Mouse (Mus musculus) heart, embryonic 12.5 days (tissue): ENCODE data around the gene Cry1. TPM values are rescaled to one million over a fixed set of nuclear protein-coding genes. Genes with fewer than 3 reads are reported as not detected.

ENCODE experiments used
- ATAC-seq: fragments of 200-750 bp; cut with Nextera tagmentation; 2 replicates; pipeline ENCODE4 v1.8.0; 2017; ENCODE audit warnings: moderate TSS enrichment, moderate library complexity; ENCODE audit not compliant: insufficient number of reproducible peaks, low FRiP score
- H3K27ac ChIP-seq: fragments of 300-500 bp; sonication (generic); 2 replicates; pipeline ENCODE4 v1.5.1; 2016; ENCODE audit warnings: mild to moderate bottlenecking, moderate library complexity; ENCODE audit not compliant: poor library complexity, severe bottlenecking
- H3K27me3 ChIP-seq: fragments of 300-500 bp; sonication (generic); replicated peaks from 2 replicates; pipeline ENCODE4 v1.6.1; 2016; ENCODE audit warnings: mild to moderate bottlenecking, moderate library complexity
- H3K36me3 ChIP-seq: fragments of 300-500 bp; sonication (generic); 2 replicates; pipeline ENCODE4 v1.6.1; 2016; ENCODE audit warnings: mild to moderate bottlenecking, moderate library complexity
- H3K4me1 ChIP-seq: fragments of 300-500 bp; sonication (generic); replicated peaks from 2 replicates; pipeline ENCODE4 v1.6.1; 2016; ENCODE audit warnings: mild to moderate bottlenecking
- H3K4me2 ChIP-seq: fragments of 300-500 bp; sonication (generic); 2 replicates; pipeline ENCODE4 v1.6.1; 2016; ENCODE audit warnings: mild to moderate bottlenecking, moderate library complexity
- H3K4me3 ChIP-seq: fragments of 300-500 bp; sonication (generic); 2 replicates; pipeline ENCODE4 v1.5.1; 2016; ENCODE audit warnings: mild to moderate bottlenecking
- H3K9ac ChIP-seq: fragments of 300-500 bp; sonication (generic); 2 replicates; pipeline ENCODE4 v1.6.1; 2016; ENCODE audit warnings: mild to moderate bottlenecking, moderate library complexity
- H3K9me3 ChIP-seq: fragments of 300-500 bp; sonication (generic); replicated peaks from 2 replicates; pipeline ENCODE4 v1.6.1; 2016; ENCODE audit warnings: mild to moderate bottlenecking, moderate library complexity
- WGBS: fragments of 180-500 bp; shearing (Covaris S2); methylation state at CpG from one replicate; pipeline ENCODE4 v1.1.7; 2016; 5-methylcytosine and 5-hydroxymethylcytosine counted together
- polyA plus RNA-seq: library from polyadenylated mRNA; unstranded; fragments of >200 nt; fragmentation: Nextera tagmentation; extraction: Ambion mirVana; gene quantifications from 2 replicates; pipeline ENCODE4 v1.2.1, GENCODE M21; 2016

Cry1 gene
- 20.5 and 20.8 TPM in 2 replicates for polyA plus RNA-seq

DNA sequence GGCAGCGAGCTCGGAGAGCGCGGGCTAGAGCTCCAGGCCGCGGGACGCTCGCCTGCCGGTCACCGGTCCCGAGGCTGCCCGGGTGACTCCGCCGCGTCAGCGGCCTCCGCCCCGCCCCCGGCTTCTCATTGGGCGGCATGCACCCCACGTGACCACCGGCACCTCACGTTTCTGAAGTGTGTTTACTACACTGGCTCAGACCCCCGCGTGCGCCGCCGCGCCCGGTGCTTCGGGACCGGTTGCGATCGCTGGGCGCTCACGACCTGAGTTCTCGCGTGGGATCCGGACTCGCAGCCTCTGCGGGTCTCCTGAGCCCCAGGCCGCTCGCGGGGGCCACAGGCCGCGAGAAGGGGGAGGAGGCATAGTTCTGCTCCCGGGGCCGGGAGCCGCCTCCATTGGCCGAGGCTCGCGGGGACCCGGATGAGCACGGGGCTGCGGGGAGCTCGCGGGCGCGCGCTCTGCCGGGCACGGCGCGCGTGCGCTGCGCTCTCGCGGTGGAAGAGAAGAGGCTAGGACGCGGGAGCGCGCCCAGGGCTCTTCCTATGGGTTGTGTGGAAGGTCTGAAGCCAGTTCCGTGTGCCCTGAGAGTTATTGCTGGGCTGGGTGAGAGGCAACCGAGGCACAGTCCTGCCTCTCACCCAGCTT, at the start of gene Cry1:
Gene Cry1 (minus strand): TSS at position 101 of the 645 bp plus-strand sequence.
- peak; percentile 97 for ATAC-seq
- Histone ChIP-seq H3K9ac (peak within 1 kb of the TSS; percentile 80), H3K27me3 (no peaks in the 10 kb centered on the region), H3K4me2 (peak within 1 kb of the TSS; percentile 99), H3K4me1 (peaks cover 7% of the 10 kb centered on the region), H3K4me3 (peak within 1 kb of the TSS; percentile 77), H3K36me3 (no peaks in the 10 kb centered on the region), H3K9me3 (no peaks in the 10 kb centered on the region), H3K27ac (peak within 1 kb of the TSS; percentile 75)
- under 1% methylated on average over 74 of the region's 75 CpGs for WGBS

DNA sequence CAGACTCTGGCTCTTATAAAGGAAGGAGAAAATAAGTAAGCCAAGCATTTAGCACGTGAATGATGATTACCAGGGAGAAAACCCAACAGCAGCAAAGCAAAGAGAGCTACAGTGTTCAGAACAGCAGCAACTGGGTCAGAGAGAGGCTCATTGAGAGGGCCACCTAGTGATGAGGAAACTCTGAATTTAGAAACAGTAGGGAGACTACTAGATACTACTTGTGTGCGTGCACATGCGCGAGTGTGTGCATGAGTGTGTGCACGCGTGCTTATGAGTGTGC, 36.8 kb upstream of the Cry1 start:
- Histone ChIP-seq H3K27ac (no peak overlapping the region), H3K4me2 (no peak overlapping the region), H3K9ac (no peak overlapping the region), H3K9me3 (no peaks in the 10 kb centered on the region), H3K27me3 (peaks cover 3% of the 10 kb centered on the region; the same call in 1 of the 2 replicates), H3K4me1 (no peaks in the 10 kb centered on the region), H3K4me3 (no peak overlapping the region), H3K36me3 (no peaks in the 10 kb centered on the region)
- no peak for ATAC-seq
- WGBS: 86% methylated on average over 6 of the region's 6 CpGs

DNA sequence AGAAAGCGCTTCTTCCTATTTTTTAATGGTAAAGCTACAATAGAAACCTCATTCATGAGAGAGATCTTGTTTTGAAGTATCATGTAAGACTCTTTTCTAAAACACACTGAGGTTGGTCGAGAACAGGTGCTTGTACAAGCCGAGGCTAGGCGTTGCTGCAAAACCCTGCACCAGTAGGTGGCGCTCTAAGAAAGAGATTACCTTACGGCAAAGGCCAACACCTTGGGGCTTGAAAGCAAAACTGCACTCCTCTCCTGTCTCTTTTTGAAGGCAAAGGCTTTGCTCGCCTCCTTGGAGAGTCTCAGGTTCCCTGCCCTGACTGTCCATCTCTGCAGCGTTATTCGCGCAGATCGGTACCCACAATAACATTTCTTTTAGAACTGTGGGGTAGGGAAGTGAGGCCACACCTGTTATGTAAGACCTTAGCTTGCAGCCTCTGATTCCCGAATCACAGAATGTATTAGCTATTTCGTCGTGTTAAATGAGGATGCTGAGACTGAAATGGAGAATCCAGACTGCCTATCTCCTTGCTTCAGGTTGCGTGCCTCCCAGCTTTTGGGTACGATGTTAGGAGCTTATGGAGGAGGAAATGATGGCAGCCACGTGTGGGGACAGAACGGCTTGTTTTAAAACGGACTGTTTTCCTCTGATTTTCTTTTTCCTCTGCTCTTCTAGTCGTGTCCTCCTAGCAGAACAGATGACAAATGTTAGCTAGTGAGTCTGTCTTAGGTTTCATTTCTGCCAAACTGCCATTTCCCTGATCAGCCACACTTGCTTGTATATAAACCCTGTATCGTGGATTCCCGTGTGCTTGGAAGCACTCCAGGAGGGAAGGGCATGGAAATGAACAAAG, 36.3 kb upstream of the Cry1 start:
- Histone ChIP-seq H3K27ac (no peak overlapping the region), H3K9me3 (no peaks in the 10 kb centered on the region), H3K9ac (no peak overlapping the region), H3K36me3 (no peaks in the 10 kb centered on the region), H3K4me1 (no peaks in the 10 kb centered on the region), H3K4me3 (no peak overlapping the region), H3K4me2 (0 out of 2 replicates have a peak overlapping the region, but pooled peaks have one; percentile 17), H3K27me3 (peaks cover 3% of the 10 kb centered on the region; the same call in 1 of the 2 replicates)
- ATAC-seq: no peak
- WGBS: 34% methylated on average over 22 of the region's 22 CpGs

DNA sequence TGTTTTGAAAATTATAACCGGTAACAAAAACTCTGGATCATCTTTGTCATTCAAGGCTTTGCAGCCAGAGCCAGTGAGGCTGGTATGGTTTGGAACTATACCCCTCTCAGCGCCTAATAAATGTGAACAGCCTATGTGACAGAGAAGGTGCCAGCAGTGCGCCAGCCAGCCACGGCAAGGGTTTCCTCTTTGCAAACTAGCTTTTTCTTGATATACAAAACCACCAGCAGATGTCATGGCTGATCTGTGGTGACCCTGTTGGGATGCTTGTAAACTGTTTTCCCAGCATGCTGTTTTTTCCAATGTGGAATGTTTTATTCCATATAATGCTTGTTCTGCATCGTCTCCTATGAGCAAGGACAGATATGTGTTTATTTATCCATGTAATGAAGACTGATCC, 30.0 kb upstream of the Cry1 start:
- Histone ChIP-seq H3K4me3 (no peak overlapping the region), H3K9me3 (peaks cover 9% of the 10 kb centered on the region), H3K4me2 (no peak overlapping the region), H3K36me3 (no peaks in the 10 kb centered on the region), H3K9ac (no peak overlapping the region), H3K27ac (no peak overlapping the region), H3K4me1 (no peaks in the 10 kb centered on the region), H3K27me3 (0 out of 2 replicates have a peak, but pooled peaks cover 3% of the 10 kb centered on the region)
- no peak for ATAC-seq
- 71% methylated on average over 5 of the region's 5 CpGs for WGBS

DNA sequence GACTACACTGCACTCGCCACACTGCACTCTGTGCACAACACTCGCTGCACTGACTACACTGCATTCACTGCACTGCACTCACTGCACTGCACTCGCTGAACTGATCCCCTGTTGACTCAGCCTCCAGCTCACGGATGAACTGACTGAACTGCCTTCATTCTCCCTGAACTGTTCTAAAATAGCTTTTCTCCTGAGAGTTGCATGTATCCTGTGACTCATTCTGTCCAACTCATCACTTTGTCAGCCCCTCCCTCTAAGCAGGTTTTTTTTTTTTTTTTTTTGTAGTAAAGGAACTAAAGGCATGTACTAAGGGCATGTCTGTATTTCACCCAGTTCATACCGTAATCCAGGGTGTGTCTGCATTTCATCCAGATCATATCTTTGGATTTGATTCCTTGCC, 26.8 kb upstream of the Cry1 start:
- 73% methylated on average over 5 of the region's 5 CpGs for WGBS
- Histone ChIP-seq H3K4me1 (no peaks in the 10 kb centered on the region), H3K9me3 (peaks cover 9% of the 10 kb centered on the region), H3K4me2 (no peak overlapping the region), H3K4me3 (no peak overlapping the region), H3K9ac (no peak overlapping the region), H3K36me3 (no peaks in the 10 kb centered on the region), H3K27me3 (no peaks in the 10 kb centered on the region), H3K27ac (no peak overlapping the region)
- ATAC-seq: no peak

DNA sequence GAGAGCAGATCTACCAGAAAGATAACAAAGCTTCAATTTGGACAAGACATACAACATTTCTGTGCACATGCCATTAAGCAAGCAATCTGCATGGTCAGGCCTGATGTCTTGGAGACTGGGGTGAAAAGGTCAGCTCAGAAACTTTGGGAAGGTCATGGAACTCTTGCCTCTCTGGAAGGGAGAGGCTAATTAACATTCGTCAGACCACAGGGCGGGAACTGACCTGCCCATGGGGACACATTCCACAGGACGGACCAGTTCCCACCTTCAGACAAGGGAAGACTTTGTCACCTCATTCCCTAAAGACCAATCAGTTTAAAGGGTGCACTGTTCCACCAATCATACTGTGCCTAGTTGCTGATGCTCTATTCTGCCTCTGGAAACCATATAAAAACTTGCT, 25.3 kb upstream of the Cry1 start:
- H3K4me2 ChIP-seq: no peak overlapping the region

DNA sequence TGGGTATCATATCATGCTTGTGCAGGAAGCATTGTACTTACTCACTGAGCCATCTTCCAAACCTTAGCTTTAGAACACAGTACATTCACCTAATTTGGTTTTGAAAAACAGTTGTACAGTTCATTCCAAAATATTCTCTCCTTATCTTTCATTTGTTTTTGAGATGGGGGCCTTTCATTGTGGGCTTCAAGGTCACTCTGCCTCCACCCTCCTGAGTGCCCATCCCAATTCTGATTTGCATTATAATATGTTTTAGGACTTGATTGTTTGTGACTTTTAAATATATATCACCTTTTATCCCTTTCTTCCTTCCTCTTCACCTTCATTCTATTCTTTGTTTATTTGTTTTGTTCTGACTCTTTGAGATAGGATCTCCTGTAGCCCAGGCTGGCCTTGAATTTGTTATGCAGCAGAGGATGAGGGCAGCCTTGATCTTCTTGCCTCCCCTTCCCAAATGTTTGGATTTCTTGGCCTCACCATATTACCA, 24.3 kb upstream of the Cry1 start:
- H3K4me2 ChIP-seq: no peak overlapping the region
- no peak overlapping the region for H3K27ac ChIP-seq
- ATAC-seq: no peak
- no peak overlapping the region for H3K4me3 ChIP-seq
- H3K4me1 ChIP-seq: no peaks in the 10 kb centered on the region
- H3K9ac ChIP-seq: no peak overlapping the region
- no peaks in the 10 kb centered on the region for H3K36me3 ChIP-seq
- H3K9me3 ChIP-seq: peaks cover 9% of the 10 kb centered on the region
- no peaks in the 10 kb centered on the region for H3K27me3 ChIP-seq

More for the DNA sequence above, 25.3 kb upstream of the Cry1 start:
- H3K9me3 ChIP-seq: peaks cover 9% of the 10 kb centered on the region
- H3K27ac ChIP-seq: no peak overlapping the region
- H3K27me3 ChIP-seq: no peaks in the 10 kb centered on the region
- WGBS: 67% methylated on average over 3 of the region's 3 CpGs
- H3K4me3 ChIP-seq: no peak overlapping the region
- no peaks in the 10 kb centered on the region for H3K36me3 ChIP-seq
- H3K9ac ChIP-seq: no peak overlapping the region
- no peak for ATAC-seq
- no peaks in the 10 kb centered on the region for H3K4me1 ChIP-seq

DNA sequence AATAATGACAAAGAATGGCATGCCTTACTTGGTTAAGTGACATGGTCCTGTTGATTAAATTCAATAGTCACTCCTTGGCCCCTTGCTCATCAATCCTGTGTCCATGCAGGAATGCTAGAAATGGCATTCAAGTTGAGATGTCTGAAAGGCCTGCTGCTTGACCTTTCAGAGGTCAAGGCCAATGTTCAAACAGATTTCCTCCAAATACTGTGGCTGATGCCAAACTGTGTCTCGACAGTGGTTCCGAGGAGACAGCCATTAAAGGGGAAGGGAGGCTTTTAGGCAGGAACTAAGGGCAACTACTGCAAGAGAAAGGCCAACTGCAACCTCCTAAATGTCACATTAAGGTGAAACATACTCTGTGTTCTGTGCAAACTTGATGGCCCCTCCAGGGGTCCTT, 20.5 kb upstream of the Cry1 start:
- WGBS: 68% methylated on average over 2 of the region's 2 CpGs
- ATAC-seq: no peak

DNA sequence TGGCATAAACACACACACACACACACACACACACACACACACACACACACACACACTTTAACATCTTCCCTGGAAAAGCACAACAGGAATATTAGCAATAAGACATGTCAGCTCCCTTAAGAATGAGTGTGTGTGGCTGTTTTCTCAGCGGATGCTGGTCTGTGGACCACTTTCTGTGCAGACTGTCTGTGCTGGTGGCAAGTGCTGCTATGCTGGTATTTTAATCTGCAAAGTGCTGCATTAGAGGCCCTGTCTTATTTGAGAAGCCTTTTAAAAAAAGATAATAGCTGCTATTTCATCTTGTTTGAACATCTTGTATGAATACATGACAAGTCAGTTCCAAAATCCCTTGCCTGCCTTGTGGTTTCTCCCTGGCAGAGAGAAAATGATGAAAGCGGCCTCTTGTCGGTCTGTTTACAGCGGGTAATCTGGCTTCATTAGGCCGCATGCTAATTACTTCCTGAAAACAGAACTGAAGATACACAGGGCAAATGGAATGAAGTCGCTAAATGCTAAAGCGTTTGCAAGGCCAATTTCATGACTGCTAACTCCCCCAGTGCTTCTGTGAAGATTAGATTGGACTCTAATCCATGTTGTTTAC, 19.5 kb upstream of the Cry1 start:
- Histone ChIP-seq H3K4me1 (no peaks in the 10 kb centered on the region), H3K9me3 (no peaks in the 10 kb centered on the region), H3K27ac (no peak overlapping the region), H3K9ac (no peak overlapping the region), H3K4me3 (no peak overlapping the region), H3K27me3 (no peaks in the 10 kb centered on the region), H3K36me3 (no peaks in the 10 kb centered on the region), H3K4me2 (no peak overlapping the region)
- ATAC-seq: no peak
- WGBS: 51% methylated on average over 7 of the region's 7 CpGs

More for the DNA sequence above, 20.5 kb upstream of the Cry1 start:
- Histone ChIP-seq H3K4me1 (no peaks in the 10 kb centered on the region), H3K9ac (no peak overlapping the region), H3K9me3 (no peaks in the 10 kb centered on the region), H3K27me3 (no peaks in the 10 kb centered on the region), H3K4me2 (no peak overlapping the region), H3K4me3 (no peak overlapping the region), H3K36me3 (no peaks in the 10 kb centered on the region), H3K27ac (no peak overlapping the region)

DNA sequence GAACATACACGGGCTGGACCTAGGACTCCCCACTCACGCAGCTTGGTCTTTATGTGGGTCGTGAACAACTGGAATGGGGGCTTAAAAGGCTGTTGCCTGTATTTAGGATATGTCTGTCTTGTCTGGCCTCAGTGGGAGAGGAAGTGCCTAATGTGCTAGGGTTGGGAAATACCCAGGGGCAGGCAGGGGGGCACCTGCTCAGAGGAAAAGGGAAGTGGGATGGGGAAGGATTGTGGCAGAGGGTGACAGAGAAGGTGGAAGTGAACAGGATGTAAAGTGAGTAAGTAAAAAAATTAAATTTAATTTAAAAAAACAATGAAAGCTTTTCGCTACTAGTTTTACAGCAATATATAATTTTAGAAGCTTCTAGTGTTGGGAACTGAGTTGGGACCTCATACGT, 9.7 kb upstream of the Cry1 start:
- no peak overlapping the region for H3K9ac ChIP-seq
- no peaks in the 10 kb centered on the region for H3K4me1 ChIP-seq
- H3K27me3 ChIP-seq: no peaks in the 10 kb centered on the region
- H3K4me3 ChIP-seq: no peak overlapping the region
- no peak overlapping the region for H3K4me2 ChIP-seq
- 68% methylated on average over 5 of the region's 5 CpGs for WGBS
- no peak for ATAC-seq
- H3K36me3 ChIP-seq: no peaks in the 10 kb centered on the region
- H3K27ac ChIP-seq: no peak overlapping the region
- H3K9me3 ChIP-seq: no peaks in the 10 kb centered on the region

DNA sequence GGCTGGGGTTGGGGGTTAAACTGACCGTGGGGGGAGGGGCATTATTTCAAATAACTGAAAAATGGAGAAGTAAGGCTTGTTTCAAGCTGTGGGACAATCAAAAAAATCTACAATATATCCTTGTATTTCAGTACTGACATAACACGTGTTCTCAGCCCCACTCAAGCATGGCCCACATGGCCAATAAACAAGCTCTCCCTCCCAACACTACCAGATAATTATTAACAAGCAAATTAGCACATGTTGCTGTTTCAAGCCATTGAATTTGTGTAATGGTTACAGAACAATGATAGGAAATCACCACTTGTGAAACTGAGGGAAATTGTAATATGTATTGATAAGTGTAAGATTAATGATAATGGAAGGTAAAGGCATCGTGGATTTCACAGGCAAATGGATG, 8.5 kb upstream of the Cry1 start:
- Histone ChIP-seq H3K4me1 (no peaks in the 10 kb centered on the region), H3K36me3 (no peaks in the 10 kb centered on the region), H3K27ac (no peak overlapping the region), H3K9me3 (no peaks in the 10 kb centered on the region), H3K4me2 (no peak overlapping the region), H3K9ac (no peak overlapping the region), H3K4me3 (no peak overlapping the region), H3K27me3 (no peaks in the 10 kb centered on the region)
- WGBS: 68% methylated on average over 3 of the region's 3 CpGs
- no peak for ATAC-seq
